Mouse (Mus musculus) embryonic stem cell, embryonic (primary cell): Measurements from ENCODE around the gene Dld.

ENCODE experiments used
- CTCF ChIA-PET, 4 experiments: fragments of 300-600 bp in 2 of 4; fragments of 350-600 bp in 2 of 4; sonication (Branson Sonifier 250); formaldehyde crosslinking; loops; one replicate each; lab custom pipeline; 2022; ENCODE audit warnings: inconsistent platforms in 2 of 4; lab: Charles Lee
- POLR2A ChIA-PET, 4 experiments: fragments of 300-600 bp in 2 of 4; fragments of 350-600 bp in 2 of 4; sonication (Branson Sonifier 250); formaldehyde crosslinking; loops; one replicate each; lab custom pipeline; 2022; ENCODE audit warnings: antibody characterized with exemption in 4 of 4, inconsistent platforms in 1 of 4; lab: Charles Lee

The Dld gene

GRCm38 (mm10) chr12:31302766-31303511 lies 48.3 kb downstream of the Dld start:
- CTCF ChIA-PET = interaction anchor here in 1 of 4 experiments (1.1 kb wide), 1 partner anchor 135 kb away, joined by 3 read pairs; no protein-coding TSS in a partner anchor
- POLR2A ChIA-PET = interaction anchor here (0.5 to 2.1 kb wide), 5 partner anchors 8 to 646 kb away, joined by 3 to 5 read pairs (median 3); no protein-coding TSS in a partner anchor

GRCm38 (mm10) chr12:31302266-31302665 lies 49.0 kb downstream of the Dld start:
- ChIA-PET CTCF (interaction anchor here in 2 of 4 experiments (0.7 to 1.1 kb wide), 2 partner anchors 132 to 134 kb away, joined by 3 to 4 read pairs; no protein-coding TSS in a partner anchor), POLR2A (interaction anchor here in 2 of 4 experiments (0.5 to 2.1 kb wide), 3 partner anchors 8 to 1519 kb away, joined by 3 to 5 read pairs (median 3); no protein-coding TSS in a partner anchor)

DNA sequence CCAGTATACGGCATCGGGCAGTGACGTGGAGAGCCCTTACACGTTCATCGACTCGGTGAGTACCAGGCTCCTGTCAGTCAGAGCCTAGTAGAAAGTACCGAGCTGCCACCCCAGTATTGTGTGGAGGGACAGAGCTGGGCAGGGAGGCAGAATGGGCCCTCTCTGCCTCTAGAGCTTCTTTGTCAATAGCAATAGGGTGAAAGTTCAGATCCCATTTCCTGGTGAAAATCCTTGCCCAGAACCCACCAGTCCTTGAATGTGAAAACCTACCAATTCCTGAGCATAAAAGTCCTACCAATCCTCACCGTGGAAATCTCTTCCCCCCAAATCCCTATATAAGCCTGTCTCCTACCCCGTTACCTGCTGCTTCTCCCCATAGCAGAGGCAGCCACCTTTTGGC lies 51.0 kb downstream of the Dld start:
- POLR2A ChIA-PET = interaction anchor here in 1 of 4 experiments (0.6 to 1.1 kb wide), 2 partner anchors 70 to 76 kb away, joined by 3 read pairs; no protein-coding TSS in a partner anchor
- CTCF ChIA-PET = interaction anchor here in 2 of 4 experiments (0.6 to 1.3 kb wide), 2 partner anchors 88 to 132 kb away, joined by 3 read pairs; no protein-coding TSS in a partner anchor

DNA sequence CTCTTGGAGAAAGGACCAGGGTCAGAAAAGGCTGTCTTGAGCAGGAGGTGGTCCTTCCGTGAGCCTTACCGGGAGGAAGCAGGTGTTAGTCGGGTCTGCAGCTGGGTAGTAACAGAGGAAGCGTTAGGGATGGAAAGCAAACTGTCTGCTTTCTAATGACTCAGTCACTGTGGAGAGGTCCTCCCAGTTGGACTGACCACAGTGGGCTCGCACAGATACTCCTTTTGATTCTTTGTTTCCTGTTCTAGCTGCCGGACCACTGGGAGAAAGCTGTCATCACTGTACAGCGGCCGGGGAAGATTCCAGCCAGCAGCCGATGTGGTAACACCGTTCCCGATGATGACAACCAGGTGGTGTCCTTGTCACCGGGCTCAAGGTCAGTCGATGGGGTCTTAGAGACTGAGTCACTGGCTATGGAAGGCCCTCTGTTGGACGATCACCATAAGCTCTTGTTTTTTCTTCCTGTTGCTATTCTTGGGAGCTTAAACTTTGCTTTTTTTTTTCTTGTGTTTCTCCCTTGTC lies 51.5 kb downstream of the Dld start:
- CTCF ChIA-PET = interaction anchor here in 3 of 4 experiments (0.6 to 1.3 kb wide), 3 partner anchors 15 to 132 kb away, joined by 3 to 4 read pairs (median 3); no protein-coding TSS in a partner anchor
- POLR2A ChIA-PET = interaction anchor here in 1 of 4 experiments (0.6 to 1.1 kb wide), 3 partner anchors 70 to 1490 kb away, joined by 3 to 4 read pairs (median 3); no protein-coding TSS in a partner anchor

DNA sequence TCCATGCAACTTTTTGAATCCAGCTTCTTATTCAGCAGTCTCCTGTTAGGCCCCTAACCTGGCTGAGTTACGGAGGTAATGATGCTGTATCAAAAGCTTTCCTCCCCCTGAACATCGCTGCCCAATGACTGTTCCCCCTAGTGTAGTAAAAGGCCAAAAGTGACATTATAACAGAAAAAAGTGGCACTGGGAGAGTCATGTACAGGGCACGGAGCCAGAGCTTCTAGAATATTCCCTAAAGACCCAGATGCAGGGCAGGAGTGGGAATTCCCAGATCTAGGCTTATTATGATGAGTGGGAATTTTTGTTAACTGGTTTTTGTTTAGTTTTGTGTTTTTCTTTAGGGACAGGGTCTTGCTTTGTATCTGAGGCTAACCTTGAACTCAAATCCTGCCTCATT lies 52.1 kb downstream of the Dld start:
- CTCF ChIA-PET = interaction anchor here in 1 of 4 experiments (1.1 kb wide), 1 partner anchor 14 kb away, joined by 4 read pairs; no protein-coding TSS in a partner anchor
- POLR2A ChIA-PET = interaction anchor here in 2 of 4 experiments (0.6 to 1.1 kb wide), 4 partner anchors 12 to 1519 kb away, joined by 3 to 4 read pairs (median 4); no protein-coding TSS in a partner anchor

- ChIA-PET CTCF (no interaction called here), POLR2A (interaction anchor here in 3 of 4 experiments (0.6 to 1.3 kb wide), 4 partner anchors 11 to 1520 kb away, joined by 3 to 4 read pairs (median 4); no protein-coding TSS in a partner anchor)
These were observed 52.7 kb downstream of the Dld start for GRCm38 (mm10) chr12:31298530-31298929.

DNA sequence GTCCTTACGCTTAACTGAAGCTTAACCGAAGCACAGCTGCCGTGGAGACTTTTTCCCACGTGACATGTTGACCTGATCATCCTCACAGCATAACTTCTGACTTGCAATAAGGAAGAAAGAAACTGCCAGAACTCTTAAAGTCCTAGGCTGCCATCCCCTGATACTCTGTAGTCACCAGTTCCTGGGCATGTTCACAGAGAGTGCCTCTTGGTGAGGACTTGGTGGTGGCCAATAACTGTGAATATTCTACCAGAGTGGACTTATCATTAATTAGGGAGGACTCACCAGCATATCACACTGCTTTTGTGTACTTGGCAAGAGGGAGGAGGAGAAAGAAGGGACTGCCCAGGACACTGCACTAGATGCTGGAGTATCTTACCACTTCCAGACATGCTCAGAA lies 53.1 kb downstream of the Dld start:
- ChIA-PET CTCF (no interaction called here), POLR2A (interaction anchor here in 2 of 4 experiments (1.1 to 1.3 kb wide), 3 partner anchors 11 to 76 kb away, joined by 3 to 4 read pairs (median 3); no protein-coding TSS in a partner anchor)

- ChIA-PET CTCF (interaction anchor here in 1 of 4 experiments (1.0 kb wide), 1 partner anchor 32 kb away, joined by 3 read pairs; no protein-coding TSS in a partner anchor), POLR2A (no interaction called here)
These were observed 55.2 kb downstream of the Dld start for GRCm38 (mm10) chr12:31296097-31296496.

- ChIA-PET POLR2A (interaction anchor here in 2 of 4 experiments (0.6 to 2.4 kb wide), 5 partner anchors 8 to 1084 kb away, joined by 3 to 5 read pairs (median 3); no protein-coding TSS in a partner anchor), CTCF (interaction anchor here in 1 of 4 experiments (1.0 kb wide), 1 partner anchor 31 kb away, joined by 3 read pairs; no protein-coding TSS in a partner anchor)
These were observed 55.7 kb downstream of the Dld start for GRCm38 (mm10) chr12:31295505-31295904.

GRCm38 (mm10) chr12:31294996-31295395 lies 56.3 kb downstream of the Dld start:
- CTCF ChIA-PET = interaction anchor here in 1 of 4 experiments (1.0 kb wide), 1 partner anchor 31 kb away, joined by 3 read pairs; no protein-coding TSS in a partner anchor
- POLR2A ChIA-PET = interaction anchor here in 2 of 4 experiments (0.6 to 2.4 kb wide), 5 partner anchors 8 to 1084 kb away, joined by 3 to 5 read pairs (median 3); no protein-coding TSS in a partner anchor

DNA sequence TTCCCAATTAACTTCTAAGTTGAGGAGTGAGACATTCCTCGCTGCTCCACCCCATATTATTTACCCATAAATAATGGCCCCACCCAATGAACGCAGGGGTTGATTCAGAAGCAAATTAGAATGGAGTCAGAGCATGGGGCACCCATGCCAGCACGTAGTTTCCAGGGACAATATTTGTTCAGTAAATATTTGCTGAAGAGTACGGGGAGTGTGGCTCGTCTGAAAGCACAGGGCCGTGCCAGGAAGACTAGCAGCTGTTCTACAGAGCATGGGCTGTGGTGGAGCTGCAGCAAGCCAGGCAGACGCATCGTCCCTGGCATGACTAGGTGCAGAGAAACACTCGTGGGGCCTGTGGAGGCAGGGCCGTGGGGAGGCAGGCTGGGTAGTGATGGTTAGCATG lies 56.7 kb downstream of the Dld start:
- CTCF ChIA-PET = no interaction called here
- POLR2A ChIA-PET = interaction anchor here in 2 of 4 experiments (0.9 to 2.4 kb wide), 6 partner anchors 9 to 30 kb away, joined by 3 to 5 read pairs (median 3); partner anchors contain the start of gene Lamb1 (in 1 of the 2)

GRCm38 (mm10) chr12:31293361-31294142 lies 57.7 kb downstream of the Dld start:
- POLR2A ChIA-PET = interaction anchor here in 3 of 4 experiments (0.8 to 2.4 kb wide), 9 partner anchors 10 to 657 kb away, joined by 3 to 5 read pairs (median 3); partner anchors contain the start of genes Hbp1 (in 1 of the 3) and Lamb1 (in 1 of the 3)
- CTCF ChIA-PET = interaction anchor here in 1 of 4 experiments (1.2 kb wide), 1 partner anchor 126 kb away, joined by 4 read pairs; no protein-coding TSS in a partner anchor

GRCm38 (mm10) chr12:31290951-31291350 lies 60.3 kb downstream of the Dld start:
- CTCF ChIA-PET = no interaction called here
- POLR2A ChIA-PET = no interaction called here

- CTCF ChIA-PET = no interaction called here
- POLR2A ChIA-PET = no interaction called here
These were observed 62.2 kb downstream of the Dld start for GRCm38 (mm10) chr12:31289046-31289445.

GRCm38 (mm10) chr12:31283617-31284136 lies 67.6 kb downstream of the Dld start:
- CTCF ChIA-PET = interaction anchor here in 1 of 4 experiments (0.6 kb wide), 1 partner anchor 515 kb away, joined by 6 read pairs; no protein-coding TSS in a partner anchor
- POLR2A ChIA-PET = interaction anchor here in 1 of 4 experiments (1.0 to 1.1 kb wide), 2 partner anchors 10 to 11 kb away, joined by 3 to 5 read pairs; no protein-coding TSS in a partner anchor

DNA sequence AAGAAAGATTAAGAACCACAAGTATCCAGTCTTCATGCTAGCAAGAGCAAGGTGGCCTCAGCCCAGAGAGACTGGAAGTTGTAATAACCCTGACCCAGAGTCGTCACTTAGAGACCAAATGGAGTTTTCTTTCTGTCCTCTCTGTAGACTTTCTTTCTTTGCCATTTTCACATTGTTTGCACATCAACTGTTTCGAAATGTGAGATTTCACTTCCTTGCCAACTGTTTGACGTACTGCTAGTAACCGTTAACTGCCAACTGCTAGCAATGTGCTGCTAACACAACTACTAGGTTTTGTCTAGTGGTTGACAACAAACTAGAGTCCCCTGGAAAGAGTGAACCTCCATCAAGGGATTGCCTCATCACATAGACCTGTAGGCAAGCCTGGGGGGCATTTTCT lies 68.1 kb downstream of the Dld start:
- POLR2A ChIA-PET = interaction anchor here in 1 of 4 experiments (1.0 to 1.1 kb wide), 2 partner anchors 11 to 12 kb away, joined by 3 to 5 read pairs; no protein-coding TSS in a partner anchor
- CTCF ChIA-PET = no interaction called here

DNA sequence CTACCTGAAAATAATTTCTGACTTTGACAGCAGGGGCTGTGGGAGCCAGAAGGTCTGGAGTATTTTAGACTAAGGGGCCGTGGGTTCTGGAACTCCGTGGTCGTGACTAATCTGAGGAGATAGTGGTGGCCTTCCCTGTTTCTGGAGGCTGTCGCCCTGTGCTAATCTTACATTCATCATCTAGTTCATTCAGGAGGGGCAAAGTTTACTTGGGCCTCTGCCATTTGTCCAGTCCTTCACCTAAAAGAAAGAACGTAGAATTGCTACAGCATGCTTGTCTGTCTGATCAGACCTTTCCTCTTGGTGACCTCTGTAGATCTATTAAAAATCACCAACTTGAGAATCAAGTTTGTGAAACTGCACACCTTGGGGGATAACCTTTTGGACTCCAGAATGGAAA lies 69.0 kb downstream of the Dld start:
- ChIA-PET POLR2A (no interaction called here), CTCF (no interaction called here)
